Mouse (Mus musculus) brain, adult 2 months (tissue): ENCODE results near the gene Zfp385b.

Experiments used
- DNase-seq: peaks from one replicate; pipeline ENCODE4 v3.0.0; 2011; ENCODE audit warnings: low read depth, low spot score

Gene Zfp385b

DNA sequence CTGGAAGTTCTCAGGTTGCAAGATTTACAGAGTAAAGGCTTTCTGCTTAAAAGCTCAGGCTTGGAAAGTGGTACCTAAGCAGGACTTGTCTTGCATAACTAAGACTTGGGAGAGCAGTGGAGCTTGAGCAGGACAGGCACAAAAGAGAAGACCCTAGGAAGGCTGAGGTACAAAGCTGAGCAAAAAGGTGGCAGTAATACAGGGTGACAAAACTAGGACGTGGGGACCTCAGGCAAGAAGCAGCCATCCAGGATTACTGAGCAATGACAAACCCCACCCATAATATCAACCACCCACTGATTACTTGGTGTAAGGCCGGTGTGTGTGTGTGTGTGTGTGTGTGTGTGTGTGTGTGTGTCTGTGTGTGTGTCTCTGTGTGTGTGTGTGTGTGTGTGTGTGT is 114.0 kb downstream of the Zfp385b start:
- DNase-seq, result no peak

DNA sequence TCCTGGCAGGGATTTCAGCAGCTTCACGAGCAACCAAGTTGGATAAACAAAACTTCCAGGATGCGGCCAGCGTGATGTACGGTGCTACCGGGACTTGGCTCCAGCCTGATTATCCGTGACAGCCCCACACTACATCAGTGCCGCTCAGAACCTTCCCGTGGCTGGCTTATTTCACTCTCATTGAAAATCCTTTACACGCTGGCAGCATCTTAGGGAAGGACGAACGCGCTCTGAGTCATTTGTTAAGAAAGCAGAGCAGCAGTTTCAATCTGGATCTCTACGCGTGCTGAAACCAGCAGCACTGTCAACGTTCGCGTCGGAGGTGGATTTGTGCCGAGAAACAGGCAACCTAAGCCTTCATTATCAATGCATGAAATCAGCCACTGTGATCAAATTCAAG is 116.4 kb downstream of the Zfp385b start:
- DNase-seq, result peak; percentile 90

DNA sequence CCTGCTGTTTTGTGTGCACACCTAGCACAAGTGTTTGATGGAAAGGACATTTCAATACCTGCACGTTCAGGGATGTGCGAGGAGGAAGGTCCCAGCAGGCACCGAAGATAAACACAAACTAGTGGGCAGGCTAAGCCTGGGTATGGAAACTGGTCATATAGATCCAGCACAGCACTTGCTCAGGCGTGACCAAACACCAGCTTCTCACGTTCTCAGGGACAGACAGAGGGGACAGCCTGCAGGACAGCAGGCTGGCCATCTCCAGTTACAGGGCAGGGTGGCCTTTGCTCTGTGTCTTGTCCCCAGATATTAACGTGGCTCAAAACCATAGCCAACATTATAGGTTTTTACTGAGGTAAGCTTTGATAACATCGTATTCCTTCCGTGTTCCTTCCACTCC is 128.3 kb downstream of the Zfp385b start:
- no peak for DNase-seq

GRCm38 (mm10) chr2:77690316-77690715 is 129.1 kb downstream of the Zfp385b start:
- no peak for DNase-seq

DNA sequence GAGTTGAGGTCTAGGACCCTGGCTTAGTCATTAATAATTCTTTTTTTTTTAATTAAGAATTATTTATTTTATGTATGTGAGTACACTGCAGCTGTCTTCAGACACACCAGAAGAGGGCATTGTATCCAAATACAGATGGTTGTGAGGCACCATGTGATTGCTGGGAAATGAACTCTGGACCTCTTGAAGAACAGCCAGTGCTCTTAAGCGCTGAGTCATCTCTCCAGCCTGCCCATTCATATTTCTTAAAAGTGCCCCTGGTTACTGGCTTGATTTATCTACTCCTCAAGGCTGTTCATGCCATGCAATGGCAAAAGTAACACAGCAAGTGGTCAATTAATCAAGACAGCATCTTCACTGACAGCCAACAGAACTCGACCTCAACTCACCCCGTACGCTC is 130.8 kb downstream of the Zfp385b start:
- no peak for DNase-seq

GRCm38 (mm10) chr2:77684088-77684487 is 135.4 kb downstream of the Zfp385b start:
- peak; percentile 76 for DNase-seq

DNA sequence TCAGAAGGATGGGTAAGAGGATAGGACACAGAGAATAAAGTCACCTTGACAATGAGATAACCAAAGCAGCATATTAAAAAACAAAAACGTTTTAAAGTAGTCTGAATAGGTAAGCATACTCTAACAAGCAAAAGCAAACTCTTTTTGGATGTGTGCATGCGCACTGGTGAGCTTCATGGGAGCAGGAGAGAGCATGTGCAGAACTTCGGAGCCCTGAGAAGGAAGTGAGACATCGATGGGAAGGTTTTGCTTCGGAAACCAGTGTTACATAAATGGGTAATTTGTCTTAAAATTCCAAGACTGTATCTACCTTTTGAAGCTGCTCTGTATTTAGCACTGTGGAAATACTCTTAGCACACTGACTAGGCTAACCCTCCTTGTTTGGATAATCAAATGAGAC is 137.2 kb downstream of the Zfp385b start:
- DNase-seq, result peak; percentile 58

DNA sequence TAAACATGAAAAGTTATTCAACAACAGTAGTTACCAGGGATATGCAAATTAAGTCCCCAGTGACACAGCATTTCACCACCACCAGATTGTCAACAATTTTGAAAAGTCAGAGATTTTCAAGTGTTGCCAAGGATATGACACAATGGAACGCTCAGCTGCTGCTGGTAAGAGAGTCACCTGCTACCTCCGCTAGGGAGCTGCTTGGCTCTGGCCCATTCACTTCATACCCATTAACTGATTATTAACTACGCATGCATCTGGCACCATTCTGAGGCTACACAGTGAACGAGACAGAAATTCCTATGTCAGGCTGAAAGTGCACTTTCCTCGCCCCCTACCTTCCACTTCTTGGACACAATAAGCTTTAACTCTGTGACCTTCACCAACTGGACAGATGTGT is 137.7 kb downstream of the Zfp385b start:
- peak; percentile 78 for DNase-seq

- DNase-seq, result peak; percentile 30
Measured at GRCm38 (mm10) chr2:77673770-77674169, 145.7 kb downstream of the Zfp385b start.

GRCm38 (mm10) chr2:77672215-77672905 is 147.1 kb downstream of the Zfp385b start:
- no peak for DNase-seq

DNA sequence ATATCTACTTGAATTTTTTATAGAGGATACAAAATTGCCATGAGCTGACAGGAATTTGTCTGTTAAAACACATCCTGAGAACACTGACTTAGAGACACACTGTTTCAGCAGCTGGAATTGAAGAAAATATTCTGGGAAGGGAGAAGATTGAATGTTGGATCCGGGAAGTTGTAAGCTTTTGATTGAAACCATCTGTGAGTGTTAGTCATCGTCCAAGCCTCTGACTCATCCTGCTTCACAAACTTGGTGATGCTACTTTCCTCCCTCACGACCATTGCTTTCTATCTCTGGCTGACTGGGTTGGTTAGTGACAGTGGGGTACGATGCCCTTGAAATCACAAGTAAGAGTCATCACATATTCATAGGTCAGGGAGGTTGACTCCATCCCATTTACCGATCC is 157.3 kb downstream of the Zfp385b start:
- peak; percentile 89 for DNase-seq

- no peak for DNase-seq
Measured at GRCm38 (mm10) chr2:77653686-77654085, 165.8 kb downstream of the Zfp385b start.

- peak; percentile 80 for DNase-seq
Measured at GRCm38 (mm10) chr2:77641521-77642170, 177.8 kb downstream of the Zfp385b start.

DNA sequence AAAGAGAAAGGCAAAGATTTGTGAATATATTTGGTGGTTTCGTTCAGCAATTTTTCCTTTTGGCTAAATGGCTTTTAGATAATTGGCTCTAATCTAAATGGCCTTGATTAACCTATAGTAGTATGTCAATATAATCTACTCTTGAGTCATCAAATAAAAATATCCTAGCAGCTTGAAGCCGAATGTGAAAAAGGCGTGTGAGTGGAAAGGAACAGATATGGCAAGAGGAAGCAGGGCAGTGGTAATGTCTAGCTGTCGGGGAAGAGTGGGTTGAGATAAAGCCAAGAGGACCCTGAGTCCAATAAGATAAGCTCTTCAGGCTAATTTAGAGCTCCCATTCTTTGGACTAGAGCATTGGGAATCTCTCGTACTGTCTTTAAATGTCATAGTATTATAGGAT is 179.4 kb downstream of the Zfp385b start:
- no peak for DNase-seq

DNA sequence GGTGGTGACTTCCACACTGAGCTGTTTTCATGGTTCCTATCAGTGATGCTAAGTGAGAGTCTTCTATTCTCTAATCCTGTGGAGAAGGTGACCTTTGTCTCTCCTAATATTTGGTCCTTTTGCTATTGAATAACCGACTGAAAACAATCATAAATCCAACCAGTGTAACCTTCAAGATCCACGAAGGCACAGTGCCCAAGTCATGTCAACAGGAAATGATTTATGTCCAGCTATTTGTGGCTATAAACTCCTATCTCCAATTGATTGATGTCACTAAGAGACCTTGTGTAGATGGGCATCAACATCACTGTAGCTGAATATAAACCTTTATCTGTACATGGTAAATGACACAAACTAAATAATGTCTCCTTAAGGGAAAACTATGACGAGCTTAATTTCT is 187.8 kb downstream of the Zfp385b start:
- no peak for DNase-seq

- no peak for DNase-seq
Measured at GRCm38 (mm10) chr2:77627622-77628231, 191.7 kb downstream of the Zfp385b start.

- no peak for DNase-seq
Measured at GRCm38 (mm10) chr2:77618686-77619085, 200.8 kb downstream of the Zfp385b start.

- peak; percentile 46 for DNase-seq
Measured at GRCm38 (mm10) chr2:77610303-77610991, 209.0 kb downstream of the Zfp385b start.

DNA sequence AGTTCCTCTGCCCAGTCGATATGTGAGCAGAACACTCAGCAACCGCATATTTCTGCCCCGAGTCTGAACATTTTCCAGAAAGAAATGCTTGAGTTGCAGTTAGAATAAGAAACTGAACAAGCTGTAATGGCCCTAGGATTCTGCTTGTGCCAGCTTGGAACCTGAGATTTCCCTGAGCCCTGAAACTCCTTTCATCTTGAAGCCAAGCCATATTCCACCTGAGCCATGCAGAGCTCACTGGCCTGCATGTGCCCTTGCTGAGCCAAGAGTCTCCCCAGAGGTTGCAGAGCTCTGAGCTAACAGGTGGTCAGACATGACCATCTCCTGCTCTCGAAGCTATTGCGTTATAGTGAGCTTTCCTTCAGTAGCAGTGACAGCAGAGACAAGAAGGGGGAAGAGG is 210.0 kb downstream of the Zfp385b start:
- DNase-seq, result peak; percentile 60

DNA sequence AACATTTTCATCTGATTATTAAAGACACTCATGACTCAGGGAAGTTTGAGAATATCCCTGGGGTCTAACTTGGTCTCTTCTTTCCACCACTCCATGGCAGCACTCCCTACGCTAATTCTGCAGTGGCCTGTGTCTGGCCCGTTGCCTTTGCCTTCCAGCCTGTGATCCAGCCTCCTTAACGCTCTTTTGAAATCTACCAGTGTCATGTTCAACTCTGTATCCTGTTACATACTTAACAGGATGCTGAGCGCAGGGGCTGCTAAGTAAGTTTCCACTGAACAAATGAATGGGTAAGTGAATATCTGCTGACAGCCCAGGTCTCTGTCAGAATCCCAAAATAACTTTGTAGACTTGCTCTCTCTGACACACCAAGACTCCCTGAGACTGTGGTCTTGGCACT is 210.8 kb downstream of the Zfp385b start:
- no peak for DNase-seq

DNA sequence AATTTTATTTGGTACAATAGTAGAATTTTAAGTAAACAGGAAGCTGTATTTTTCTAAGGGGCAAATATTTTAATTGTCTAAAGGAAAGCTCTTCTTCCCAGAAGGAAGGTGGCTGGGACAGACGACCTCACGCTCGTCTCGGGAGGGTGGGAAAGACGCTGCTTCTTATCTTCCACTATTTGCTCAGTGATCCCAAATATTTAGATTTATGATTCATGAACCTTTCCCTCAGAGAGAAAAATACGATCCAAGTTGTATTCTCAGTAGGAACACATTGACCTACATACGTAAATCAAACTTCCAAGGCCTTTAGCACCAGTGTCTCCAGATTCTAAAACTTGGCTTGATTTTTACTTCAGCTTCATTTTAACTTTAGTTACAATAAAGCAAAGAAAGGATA is 226.0 kb downstream of the Zfp385b start:
- DNase-seq, result no peak

GRCm38 (mm10) chr2:77592525-77592924 is 226.9 kb downstream of the Zfp385b start:
- no peak for DNase-seq
